Mouse (Mus musculus) right cerebral cortex, postnatal 4 days (tissue): ENCODE measurements around the gene Gm2956.
"Not testable (repeated sequence)": the region's sequence is repeated elsewhere in the genome, so short reads cannot be mapped to it uniquely, and the experiment has no call there.

Experiments used
- DNase-seq: peaks from one replicate; pipeline ENCODE4 v3.0.0-alpha.2; 2022

Gm2956 gene

DNA sequence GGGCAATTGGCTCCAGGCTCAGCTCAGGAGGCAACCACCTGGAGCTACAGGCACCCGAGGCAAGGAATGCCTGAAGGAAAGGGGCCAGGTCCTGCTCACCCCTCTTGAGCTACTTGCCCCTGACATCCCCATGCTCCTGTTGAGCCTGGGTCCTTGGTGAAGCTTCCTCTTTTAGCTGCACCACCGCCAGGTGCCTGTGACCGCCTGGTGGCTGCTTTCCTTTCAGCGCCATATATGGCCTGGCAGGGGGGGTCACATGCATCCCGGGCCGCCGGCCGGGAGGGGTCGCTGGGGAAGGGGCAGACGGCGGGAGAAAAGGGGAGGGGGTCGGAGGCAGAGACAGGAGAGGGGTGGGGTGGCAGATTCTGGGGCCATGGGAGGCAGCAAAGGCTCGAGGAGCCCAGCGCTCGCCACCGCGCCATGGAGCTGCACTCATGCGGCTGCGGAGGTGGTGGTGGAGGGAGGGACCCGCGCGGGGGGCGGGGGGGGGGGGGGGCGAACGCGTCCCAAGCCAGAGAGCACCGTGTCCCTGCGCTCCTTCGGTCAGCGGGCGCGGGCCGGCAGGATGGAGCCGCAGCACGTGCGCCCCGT, at the start of gene Gm2956:
Gene Gm2956, plus strand, starts transcription at position 541 of the 591 bp plus-strand sequence.
- DNase-seq = peak; percentile 2

DNA sequence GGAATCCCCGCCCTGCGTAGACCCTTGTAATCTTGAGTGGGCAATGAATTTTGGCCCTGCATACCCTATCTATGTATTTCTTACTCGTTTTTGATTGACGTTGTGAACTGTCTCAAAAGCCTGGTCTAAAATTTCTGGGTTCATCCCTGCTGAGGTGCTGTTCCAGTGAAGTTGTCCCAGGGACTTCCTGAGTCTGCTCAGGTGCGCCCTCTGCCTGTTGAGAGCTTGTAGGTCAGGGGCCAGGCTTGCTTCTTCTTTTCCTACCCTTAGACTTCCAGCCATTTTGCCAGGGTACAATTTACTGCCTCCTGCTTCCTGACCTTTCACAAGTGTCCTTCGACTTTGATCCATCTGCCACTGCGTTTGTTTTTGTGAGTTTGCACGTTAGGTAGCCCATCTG, 979 bp downstream of the Gm2956 start:
- peak; percentile 1 for DNase-seq

DNA sequence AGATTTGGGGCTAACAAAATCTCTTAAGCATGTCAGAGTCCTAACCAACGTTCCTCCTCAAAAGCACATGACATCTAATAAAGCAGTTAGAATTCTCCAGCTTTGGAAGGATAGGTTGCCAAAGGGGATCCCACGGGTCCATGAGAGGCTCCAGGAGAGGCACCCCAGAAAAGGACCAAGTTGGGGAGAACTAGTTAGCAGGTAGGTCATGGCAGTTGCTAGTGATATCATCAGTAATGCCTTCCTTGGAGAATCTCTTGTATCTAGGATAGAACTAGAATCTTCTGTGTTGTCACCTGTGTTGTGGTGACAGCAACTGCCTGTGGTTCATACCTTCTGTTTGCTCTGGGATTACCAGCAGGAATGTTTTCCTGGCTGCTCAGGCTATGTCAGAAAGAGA, 62.4 kb downstream of the Gm2956 start, which contains the start of gene Gm10413:
Gene Gm10413, plus strand, starts transcription at position 301 of the 400 bp plus-strand sequence.
- DNase-seq = not testable (repeated sequence)
